Mouse (Mus musculus) hindbrain, embryonic 16.5 days (tissue): ENCODE measurements around the gene Pde3a. TPM values are rescaled to one million over a fixed set of nuclear protein-coding genes. Genes with fewer than 3 reads are reported as not detected.

Experiments
- ATAC-seq: fragments of 200-750 bp; cut with Nextera tagmentation; 2 replicates; pipeline ENCODE4 v1.8.0; 2017; ENCODE audit warnings: moderate TSS enrichment, moderate library complexity
- H3K27ac ChIP-seq: fragments of 300-500 bp; sonication (generic); 2 replicates; pipeline ENCODE4 v1.5.1; 2014; ENCODE audit warnings: low read depth, mild to moderate bottlenecking, control low read depth, low read length, moderate library complexity
- H3K27me3 ChIP-seq: fragments of 300-500 bp; sonication (generic); replicated peaks from 2 replicates; pipeline ENCODE4 v1.6.1; 2014; ENCODE audit warnings: low read length; ENCODE audit not compliant: control insufficient read depth, insufficient read depth
- H3K36me3 ChIP-seq: fragments of 300-500 bp; sonication (generic); 2 replicates; pipeline ENCODE4 v1.6.1; 2014; ENCODE audit warnings: mild to moderate bottlenecking, low read length, moderate library complexity, mixed read lengths; ENCODE audit not compliant: control insufficient read depth, insufficient read depth
- H3K4me1 ChIP-seq: fragments of 300-500 bp; sonication (generic); 2 replicates; pipeline ENCODE4 v1.6.1; 2014; ENCODE audit warnings: low read depth, low read length; ENCODE audit not compliant: control insufficient read depth, insufficient read depth
- H3K4me2 ChIP-seq: fragments of 300-500 bp; sonication (generic); 2 replicates; pipeline ENCODE4 v1.6.1; 2014; ENCODE audit warnings: mild to moderate bottlenecking, low read length, control low read depth, moderate library complexity
- H3K4me3 ChIP-seq: fragments of 300-500 bp; sonication (generic); 2 replicates; pipeline ENCODE4 v1.5.1; 2014; ENCODE audit warnings: mild to moderate bottlenecking, low read length, control low read depth, moderate library complexity
- H3K9ac ChIP-seq: fragments of 300-500 bp; sonication (generic); 2 replicates; pipeline ENCODE4 v1.6.1; 2014; ENCODE audit warnings: low read depth, mild to moderate bottlenecking, control low read depth, low read length, moderate library complexity
- H3K9me3 ChIP-seq: fragments of 300-500 bp; sonication (generic); 2 replicates; pipeline ENCODE4 v1.6.1; 2014; ENCODE audit warnings: mild to moderate bottlenecking, low read length, moderate library complexity; ENCODE audit not compliant: control insufficient read depth
- WGBS: fragments of 180-500 bp; shearing (Covaris S2); extraction: QIAGEN DNeasy Blood & Tissue Kit; methylation state at CpG from one replicate; pipeline ENCODE4 v1.1.7; 2014; 5-methylcytosine and 5-hydroxymethylcytosine counted together
- polyA plus RNA-seq: library from polyadenylated mRNA; unstranded; fragments of >200 nt; fragmentation: Nextera tagmentation; extraction: Ambion mirVana; gene quantifications from 2 replicates; pipeline ENCODE4 v1.2.1, GENCODE M21; 2015

The Pde3a gene
- polyA plus RNA-seq, 1 experiment from 2014 or later = 2.1 TPM

DNA sequence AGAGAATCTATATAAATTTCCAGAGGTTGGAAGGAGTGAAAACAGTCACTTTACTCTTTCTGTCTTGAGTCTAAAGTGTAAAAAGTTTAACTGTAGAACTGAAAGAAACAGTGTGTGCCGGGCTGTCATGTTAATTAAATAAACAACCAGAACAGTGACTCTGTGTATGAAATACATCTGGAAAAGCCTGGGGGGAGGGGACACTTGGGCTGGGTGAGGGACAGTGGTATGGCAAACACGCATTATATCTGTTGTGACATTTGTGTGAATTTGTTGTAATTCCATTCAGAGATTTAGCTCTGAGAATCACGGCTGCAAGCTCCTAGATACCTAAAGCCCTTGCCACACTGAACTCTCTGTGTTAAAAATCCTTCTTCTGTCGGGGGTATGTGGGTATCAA lies 5.9 kb downstream of the Pde3a start:
- Histone ChIP-seq H3K9ac (no peak overlapping the region), H3K4me3 (no peak overlapping the region), H3K27ac (no peak overlapping the region), H3K36me3 (no peaks in the 10 kb centered on the region), H3K9me3 (no peaks in the 10 kb centered on the region), H3K27me3 (no peaks in the 10 kb centered on the region; the same call in 1 of the 2 replicates), H3K4me2 (no peak overlapping the region; the same call in 1 of the 2 replicates), H3K4me1 (peaks cover 4% of the 10 kb centered on the region; the same call in 1 of the 2 replicates)
- no peak for ATAC-seq
- 59% methylated on average over 4 of the region's 4 CpGs for WGBS

DNA sequence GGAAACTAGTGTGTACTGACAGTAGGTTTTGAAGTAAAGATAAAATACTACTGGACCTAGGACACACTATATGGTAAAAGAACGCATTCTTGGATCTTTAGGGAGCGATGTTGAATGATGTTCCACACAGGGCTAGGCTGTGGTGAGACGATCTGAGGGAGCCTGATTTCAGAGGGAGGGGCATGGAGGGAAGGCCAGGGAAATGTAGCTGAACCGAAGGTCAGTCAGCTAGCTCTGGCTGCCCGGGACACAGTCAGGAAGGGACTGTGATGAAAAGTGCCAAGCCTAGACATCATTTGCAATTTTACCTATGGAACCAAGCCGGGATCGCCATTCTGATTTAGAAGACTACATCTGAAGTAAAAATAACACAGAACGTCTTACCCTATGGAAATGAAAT lies 7.8 kb downstream of the Pde3a start:
- Histone ChIP-seq H3K27me3 (no peaks in the 10 kb centered on the region), H3K4me3 (no peak overlapping the region), H3K27ac (no peak overlapping the region), H3K4me1 (no peaks in the 10 kb centered on the region), H3K9ac (no peak overlapping the region), H3K36me3 (no peaks in the 10 kb centered on the region), H3K4me2 (no peak overlapping the region), H3K9me3 (no peaks in the 10 kb centered on the region)
- 77% methylated on average over 8 of the region's 8 CpGs for WGBS
- no peak for ATAC-seq

DNA sequence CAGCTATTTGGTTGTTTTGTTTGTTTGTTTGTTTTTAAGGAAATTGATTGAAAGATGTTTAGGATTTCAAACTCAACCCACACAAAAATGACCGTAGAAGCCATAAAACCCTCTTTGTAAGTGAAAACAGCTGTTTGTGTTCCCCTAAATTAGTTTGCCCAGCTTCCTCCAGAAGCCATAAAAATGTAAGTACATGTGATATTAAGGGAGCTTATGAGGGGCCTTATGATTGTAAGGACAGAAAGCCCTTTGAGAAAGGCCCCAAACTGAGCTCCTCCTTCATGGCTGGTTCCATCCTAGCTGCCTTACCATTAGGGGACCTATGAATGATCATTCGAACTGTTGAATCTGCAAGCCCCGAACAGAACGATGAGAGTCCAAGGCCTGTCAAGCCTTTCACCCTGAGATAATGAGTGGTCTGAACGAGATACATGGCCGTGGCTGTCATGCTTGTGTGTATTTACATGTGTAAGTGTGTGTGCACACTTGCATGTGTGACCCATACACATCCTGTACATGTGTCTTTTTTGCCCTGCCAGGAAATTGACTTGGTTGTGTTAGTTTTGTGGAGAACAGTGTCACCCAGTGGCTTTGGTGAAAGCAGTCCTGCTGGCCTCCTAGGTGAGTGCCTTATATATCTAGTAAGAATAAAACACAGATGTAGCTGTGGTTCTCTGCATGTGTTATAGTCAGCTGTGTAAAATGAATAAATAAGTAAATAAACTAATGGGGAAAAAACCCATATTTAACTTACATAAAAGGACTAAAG lies 8.5 kb downstream of the Pde3a start:
- no peak overlapping the region for H3K27ac ChIP-seq
- H3K9me3 ChIP-seq = no peaks in the 10 kb centered on the region
- no peaks in the 10 kb centered on the region for H3K27me3 ChIP-seq
- no peak for ATAC-seq
- no peak overlapping the region for H3K4me2 ChIP-seq
- no peak overlapping the region for H3K4me3 ChIP-seq
- H3K9ac ChIP-seq = no peak overlapping the region
- H3K4me1 ChIP-seq = no peaks in the 10 kb centered on the region
- WGBS = 91% methylated on average over 6 of the region's 6 CpGs
- H3K36me3 ChIP-seq = no peaks in the 10 kb centered on the region

DNA sequence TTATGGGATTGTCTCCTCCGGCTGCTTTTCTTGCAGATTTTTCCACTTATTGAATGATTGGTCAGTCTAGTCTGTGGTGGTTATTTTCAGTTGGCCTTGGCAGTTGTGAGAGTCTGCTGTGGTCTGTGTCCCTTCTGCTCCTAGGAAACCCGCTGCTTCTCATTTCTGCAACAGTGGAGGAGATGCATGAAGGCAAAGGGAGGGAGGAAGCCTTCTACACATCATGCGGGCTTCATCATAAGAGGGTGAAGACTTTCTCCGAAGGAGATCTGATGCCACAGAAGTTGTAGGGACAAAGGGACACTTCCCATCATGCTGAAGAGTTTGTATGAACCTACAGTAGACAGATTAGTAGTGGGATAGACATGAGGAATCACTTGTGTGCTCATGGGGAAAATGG lies 16.2 kb downstream of the Pde3a start:
- Histone ChIP-seq H3K4me3 (no peak overlapping the region), H3K36me3 (no peaks in the 10 kb centered on the region), H3K4me1 (no peaks in the 10 kb centered on the region), H3K9ac (no peak overlapping the region), H3K4me2 (no peak overlapping the region), H3K27ac (no peak overlapping the region), H3K9me3 (no peaks in the 10 kb centered on the region), H3K27me3 (no peaks in the 10 kb centered on the region)
- no peak for ATAC-seq
- WGBS = 95% methylated on average over 4 of the region's 4 CpGs

DNA sequence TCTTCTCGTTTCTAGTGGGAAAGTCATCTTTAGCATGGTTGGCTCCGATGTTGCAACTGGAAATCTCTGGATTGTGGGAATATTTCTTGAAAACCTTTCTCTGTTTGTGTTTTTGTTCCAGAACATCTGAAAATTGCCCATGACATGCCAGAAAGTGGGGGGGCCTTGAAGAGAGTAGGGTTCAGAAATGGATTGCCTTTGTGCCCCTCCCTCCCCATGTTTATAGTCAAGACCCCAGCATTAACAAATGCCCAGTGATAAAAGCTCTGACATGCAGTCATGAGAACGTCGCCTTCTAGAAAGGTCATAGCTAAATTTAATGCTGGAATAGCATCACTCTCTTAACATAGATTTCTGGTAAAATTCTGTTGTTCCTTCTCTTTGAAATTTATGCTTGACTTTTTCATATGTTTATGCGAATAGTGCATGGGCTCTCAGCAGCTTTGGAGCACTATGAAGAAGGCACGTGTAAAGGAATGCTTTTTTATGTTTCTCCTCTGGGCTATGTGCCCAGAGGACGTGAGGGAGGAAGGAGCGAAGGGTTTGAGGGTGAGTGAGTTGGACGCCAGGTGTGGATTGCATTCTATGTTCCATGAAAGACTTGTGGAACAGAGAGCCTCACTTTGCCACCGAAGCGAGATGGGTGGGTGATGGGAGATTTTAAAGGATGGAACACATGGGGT lies 19.0 kb downstream of the Pde3a start:
- no peaks in the 10 kb centered on the region for H3K36me3 ChIP-seq
- H3K27ac ChIP-seq = no peak overlapping the region
- H3K4me2 ChIP-seq = no peak overlapping the region
- no peak overlapping the region for H3K9ac ChIP-seq
- H3K4me3 ChIP-seq = no peak overlapping the region
- ATAC-seq = no peak
- no peaks in the 10 kb centered on the region for H3K9me3 ChIP-seq
- 89% methylated on average over 11 of the region's 11 CpGs for WGBS
- H3K4me1 ChIP-seq = no peaks in the 10 kb centered on the region
- no peaks in the 10 kb centered on the region for H3K27me3 ChIP-seq

DNA sequence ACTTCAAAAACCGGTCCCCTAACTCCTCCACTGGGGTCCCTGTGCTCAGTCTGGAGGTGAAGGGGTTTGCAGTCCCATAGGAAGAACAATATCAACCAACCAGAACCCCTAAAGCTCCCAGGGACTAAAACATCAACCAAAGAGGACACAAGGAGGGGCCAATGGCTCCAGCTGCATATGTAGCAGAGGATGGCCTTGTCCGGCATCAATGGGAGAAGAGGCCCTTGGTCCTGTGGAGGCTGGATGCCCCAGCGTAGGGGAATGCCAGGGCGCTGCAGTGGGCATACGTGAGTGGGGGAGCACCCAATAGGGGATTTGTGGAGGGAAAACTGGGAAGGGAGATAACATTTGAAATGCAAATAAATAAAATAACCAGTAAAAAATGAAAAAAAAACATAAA lies 19.8 kb downstream of the Pde3a start:
- Histone ChIP-seq H3K4me1 (no peaks in the 10 kb centered on the region), H3K27ac (no peak overlapping the region), H3K9ac (no peak overlapping the region), H3K36me3 (no peaks in the 10 kb centered on the region), H3K4me2 (no peak overlapping the region), H3K4me3 (no peak overlapping the region), H3K9me3 (no peaks in the 10 kb centered on the region), H3K27me3 (no peaks in the 10 kb centered on the region)
- WGBS = 96% methylated on average over 5 of the region's 5 CpGs
- no peak for ATAC-seq

DNA sequence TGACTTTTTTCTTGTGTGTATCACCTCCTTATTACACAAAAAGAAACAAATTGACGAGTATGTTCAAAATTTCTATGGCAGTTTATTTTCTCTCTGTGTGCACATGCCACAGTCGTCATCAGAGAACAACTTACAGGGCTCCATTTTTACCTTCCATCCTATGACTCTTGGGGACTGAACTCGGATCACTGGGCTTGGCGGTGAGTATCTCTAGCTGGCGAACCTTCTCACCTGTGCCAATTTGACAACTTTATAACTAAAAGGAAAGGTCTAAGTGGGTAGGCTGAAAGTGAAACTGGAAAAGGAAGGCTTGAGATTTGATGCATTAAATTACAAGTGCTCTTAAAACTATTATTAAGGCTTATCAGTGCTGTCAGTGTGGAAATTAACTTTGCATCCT lies 22.1 kb downstream of the Pde3a start:
- Histone ChIP-seq H3K9me3 (no peaks in the 10 kb centered on the region), H3K27ac (no peak overlapping the region), H3K9ac (no peak overlapping the region), H3K4me3 (no peak overlapping the region), H3K4me2 (no peak overlapping the region), H3K36me3 (no peaks in the 10 kb centered on the region), H3K4me1 (no peaks in the 10 kb centered on the region), H3K27me3 (no peaks in the 10 kb centered on the region)
- ATAC-seq = no peak
- WGBS = 90% methylated on average over 5 of the region's 5 CpGs

DNA sequence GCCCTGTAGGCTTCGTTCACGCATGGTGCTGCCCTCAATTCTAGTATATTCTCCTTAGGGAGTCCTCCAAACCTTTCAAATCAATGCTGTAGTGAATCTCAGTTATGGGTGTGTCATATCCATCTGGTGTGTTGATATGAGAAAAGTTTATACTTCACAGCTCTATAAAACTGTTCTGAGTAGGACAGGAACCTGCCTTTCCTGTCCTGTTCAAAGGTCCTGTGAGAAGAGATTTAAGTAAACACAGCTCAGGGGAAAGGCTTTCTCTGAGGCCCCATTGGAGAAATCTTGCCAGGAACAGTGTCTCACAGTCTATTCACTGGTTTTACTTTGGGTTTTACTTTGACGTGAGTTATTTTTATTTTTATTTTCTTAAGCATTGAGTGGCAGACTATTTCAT lies 22.5 kb downstream of the Pde3a start:
- no peak for ATAC-seq
- WGBS = 91% methylated on average over 3 of the region's 3 CpGs

DNA sequence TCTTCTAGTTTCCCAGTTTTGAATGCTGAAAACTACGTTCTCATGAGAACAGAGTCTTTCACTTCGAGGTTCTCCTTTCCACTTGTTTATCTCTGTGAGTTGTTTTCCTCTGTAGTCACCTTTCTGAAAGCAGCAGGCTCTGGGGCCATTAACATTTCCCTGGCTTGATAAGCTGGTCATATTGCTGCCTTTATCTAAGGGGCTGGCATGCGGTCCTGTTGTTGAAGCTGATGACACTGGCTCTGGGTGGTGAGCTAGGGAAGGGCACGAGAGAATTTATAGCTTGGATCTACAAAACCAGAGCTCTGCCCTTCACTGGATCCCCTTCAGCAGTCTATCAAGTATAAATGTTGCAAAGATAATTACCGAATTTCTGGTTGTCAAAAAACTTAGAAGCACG lies 24.6 kb downstream of the Pde3a start:
- no peak overlapping the region for H3K9ac ChIP-seq
- H3K27ac ChIP-seq = no peak overlapping the region
- no peak overlapping the region for H3K4me2 ChIP-seq
- H3K4me1 ChIP-seq = no peaks in the 10 kb centered on the region
- no peak for ATAC-seq
- H3K36me3 ChIP-seq = no peaks in the 10 kb centered on the region
- WGBS = 93% methylated on average over 6 of the region's 6 CpGs
- no peaks in the 10 kb centered on the region for H3K9me3 ChIP-seq
- no peaks in the 10 kb centered on the region for H3K27me3 ChIP-seq
- no peak overlapping the region for H3K4me3 ChIP-seq

More for the DNA sequence above, 22.5 kb downstream of the Pde3a start:
- no peak overlapping the region for H3K27ac ChIP-seq
- no peaks in the 10 kb centered on the region for H3K27me3 ChIP-seq
- H3K4me2 ChIP-seq = no peak overlapping the region
- no peaks in the 10 kb centered on the region for H3K9me3 ChIP-seq
- H3K36me3 ChIP-seq = no peaks in the 10 kb centered on the region
- H3K9ac ChIP-seq = no peak overlapping the region
- H3K4me1 ChIP-seq = no peaks in the 10 kb centered on the region
- H3K4me3 ChIP-seq = no peak overlapping the region
